Mouse (Mus musculus) stomach, postnatal 0 days (tissue): ENCODE data around the gene Nsd1.

Experiments used
- CTCF ChIP-seq: IDR thresholded peaks from 2 replicates; pipeline ENCODE4 v1.5.1; 2016; ENCODE audit warnings: antibody characterized with exemption, low read depth, mild to moderate bottlenecking, moderate library complexity
- EP300 ChIP-seq: optimal IDR thresholded peaks from 2 replicates; pipeline ENCODE3; 2016; ENCODE audit warnings: antibody characterized with exemption

- TF ChIP-seq CTCF (no peak), EP300 (no peak)
Observed at GRCm38 (mm10) chr13:55329683-55330566, 120.3 kb downstream of the Nsd1 start, which contains the start of gene Mxd3.
